Mouse (Mus musculus) olfactory bulb, adult 2 months (tissue): ENCODE results near the gene Thap7.

Source experiments
- CTCF ChIP-seq: fragments of 200-500 bp; IDR thresholded peaks from 2 replicates; pipeline ENCODE4 v1.5.1; 2012; ENCODE audit warnings: low read depth, mild to moderate bottlenecking, low read length, moderate library complexity; ENCODE audit not compliant: insufficient read depth
- POLR2A ChIP-seq: fragments of 200-500 bp; IDR thresholded peaks from 2 replicates; pipeline ENCODE4 v1.6.1; 2012; ENCODE audit warnings: mild to moderate bottlenecking, low read depth, low read length, moderate library complexity; ENCODE audit not compliant: insufficient read depth

DNA sequence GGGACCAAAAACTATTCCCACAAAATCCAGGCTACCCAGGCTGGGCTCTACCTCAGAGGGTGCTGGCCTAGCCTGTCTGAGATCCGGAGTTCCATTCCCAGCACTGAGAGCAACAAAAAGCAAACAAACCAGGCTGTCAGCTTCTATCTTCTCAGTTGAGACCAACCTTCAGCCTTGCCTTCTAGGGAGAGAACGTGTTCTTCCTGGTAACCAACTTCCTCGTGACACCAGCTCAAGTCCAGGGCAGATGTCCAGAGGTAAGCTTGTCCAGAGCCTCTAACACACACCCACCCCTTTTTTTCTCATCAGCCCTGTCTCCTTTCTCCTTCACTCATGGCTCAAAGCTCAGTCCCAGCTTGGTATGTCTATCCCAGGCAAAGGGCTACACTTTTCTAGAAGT, 33.8 kb upstream of the Thap7 start:
- no peak for TF ChIP-seq CTCF
- TF ChIP-seq POLR2A: no peak
